Mouse (Mus musculus) CD4-positive, CD25-positive, alpha-beta regulatory T cell, adult 2 months (primary cell): ENCODE data around the gene Bckdha.

ENCODE experiments used
- DNase-seq: peaks from one replicate; pipeline ENCODE4 v3.0.0-alpha.2; 2012; ENCODE audit warnings: low read depth, low spot score

Bckdha gene

GRCm38 (mm10) chr7:25645074-25645473, 13.7 kb downstream of the Bckdha start:
- no peak for DNase-seq

GRCm38 (mm10) chr7:25644631-25645030, 14.2 kb downstream of the Bckdha start:
- DNase-seq: no peak

GRCm38 (mm10) chr7:25644136-25644535, 14.6 kb downstream of the Bckdha start:
- DNase-seq: peak; percentile 36

GRCm38 (mm10) chr7:25639754-25640153, 19.0 kb downstream of the Bckdha start:
- DNase-seq: no peak

DNA sequence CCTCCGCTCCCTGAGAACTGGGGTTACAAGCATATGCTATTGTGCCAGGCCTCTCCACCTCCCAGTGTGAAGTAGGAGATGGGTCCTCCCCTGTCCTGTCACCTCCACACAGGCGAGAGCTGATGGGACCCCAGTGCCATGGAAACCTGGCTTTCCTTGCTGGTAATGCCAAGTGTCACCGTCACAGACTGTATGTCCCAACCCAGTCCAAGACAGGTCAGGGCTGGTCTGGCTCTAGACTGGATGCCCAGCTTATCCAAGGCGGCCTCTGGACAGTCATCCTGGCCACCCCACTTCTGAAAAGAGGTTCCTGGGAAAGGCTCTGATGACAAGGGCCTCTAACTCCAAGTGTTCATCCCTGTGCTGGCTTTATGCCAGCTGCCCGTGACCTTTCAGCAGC, 21.7 kb downstream of the Bckdha start:
- no peak for DNase-seq

GRCm38 (mm10) chr7:25636373-25636772, 22.4 kb downstream of the Bckdha start:
- no peak for DNase-seq

- no peak for DNase-seq
Measured at GRCm38 (mm10) chr7:25632679-25633078, 26.1 kb downstream of the Bckdha start.

DNA sequence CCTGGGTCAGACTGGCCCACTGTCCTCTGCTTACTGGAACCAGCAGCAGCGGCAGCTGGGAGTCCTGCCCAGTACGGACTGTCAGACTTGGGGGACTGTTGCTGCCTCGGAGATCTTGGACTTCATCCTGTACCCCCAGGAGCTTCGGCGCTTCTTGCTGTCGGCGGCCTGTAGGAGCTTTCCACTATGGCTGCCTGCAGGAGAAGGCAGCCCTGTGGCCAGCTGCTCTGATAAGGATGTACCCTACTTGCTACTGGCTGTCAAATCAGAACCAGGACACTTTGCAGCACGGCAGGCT, 30.5 kb downstream of the Bckdha start:
- DNase-seq: no peak

- DNase-seq: peak; percentile 33
Measured at GRCm38 (mm10) chr7:25627431-25628322, 31.1 kb downstream of the Bckdha start.

- peak; percentile 30 for DNase-seq
Measured at GRCm38 (mm10) chr7:25626509-25627430, 32.0 kb downstream of the Bckdha start, which contains the start of gene B3gnt8. Gene B3gnt8 (plus strand): TSS chr7:25626654.

GRCm38 (mm10) chr7:25625594-25626250, 33.1 kb downstream of the Bckdha start:
- DNase-seq: peak; percentile 57

GRCm38 (mm10) chr7:25624851-25625250, 33.9 kb downstream of the Bckdha start:
- no peak for DNase-seq

GRCm38 (mm10) chr7:25623857-25624370, 34.9 kb downstream of the Bckdha start:
- no peak for DNase-seq

GRCm38 (mm10) chr7:25620751-25621150, 38.0 kb downstream of the Bckdha start:
- DNase-seq: no peak

DNA sequence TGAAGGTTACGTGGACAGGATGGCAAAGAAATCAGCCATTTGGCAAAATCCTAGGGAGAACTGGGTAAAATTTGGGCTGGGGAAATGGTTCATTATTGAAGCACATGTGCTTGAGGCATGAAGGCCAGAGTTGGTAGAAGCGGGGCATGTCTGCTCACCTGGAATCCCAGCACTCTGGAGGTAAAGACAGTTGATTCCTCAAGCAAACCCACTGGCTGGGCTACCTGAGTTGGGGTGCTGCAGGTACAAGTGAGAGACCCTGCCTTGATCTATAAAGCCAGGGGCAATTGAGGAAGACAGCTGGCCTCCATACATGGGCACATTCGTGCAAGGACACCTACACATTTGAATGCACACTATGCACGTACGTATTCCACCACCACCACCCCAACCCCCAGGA, 38.7 kb downstream of the Bckdha start:
- DNase-seq: no peak

- no peak for DNase-seq
Measured at GRCm38 (mm10) chr7:25619722-25619991, 39.1 kb downstream of the Bckdha start.

- DNase-seq: peak; percentile 97
Measured at GRCm38 (mm10) chr7:25618865-25619721, 39.7 kb downstream of the Bckdha start, which contains the start of gene Dmac2. Gene Dmac2 (plus strand): TSS chr7:25619414.

DNA sequence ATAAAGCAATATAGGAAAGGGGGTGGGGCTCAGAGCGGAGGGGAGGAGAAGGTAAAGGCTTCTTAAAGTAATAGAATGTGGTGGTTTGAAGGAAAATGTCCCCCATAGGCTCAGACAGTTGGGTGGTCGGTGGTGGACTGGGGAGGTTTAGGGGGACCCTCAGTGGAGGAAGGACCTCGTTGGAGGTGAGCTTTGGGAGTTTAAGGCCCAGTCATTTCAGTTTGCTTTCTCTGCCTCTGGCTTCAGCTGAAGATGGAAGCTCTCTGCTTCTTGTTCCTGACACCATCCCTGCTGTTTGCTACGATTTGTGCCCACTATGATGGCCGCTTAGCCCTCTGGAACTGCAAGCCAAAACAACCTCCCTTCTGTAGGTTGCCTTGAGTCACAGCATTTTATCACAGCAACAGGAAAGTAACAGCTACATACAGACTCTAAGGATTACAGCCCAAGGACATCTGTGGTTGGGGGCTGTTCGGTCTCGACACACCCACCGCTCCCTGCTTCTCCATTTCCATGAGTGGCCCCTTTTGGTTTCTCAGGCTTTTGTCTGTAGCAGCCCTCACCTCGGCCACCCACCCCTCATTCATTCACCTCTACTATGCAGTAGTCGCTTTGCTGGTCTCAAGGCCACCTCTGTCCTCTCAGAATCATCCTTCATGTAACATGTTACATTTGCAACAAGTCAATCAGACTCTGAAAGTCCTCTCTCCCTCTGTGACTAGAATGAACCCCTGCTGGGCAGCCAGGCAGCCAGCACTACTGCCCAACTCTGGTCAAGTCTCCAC, 41.2 kb downstream of the Bckdha start:
- no peak for DNase-seq

DNA sequence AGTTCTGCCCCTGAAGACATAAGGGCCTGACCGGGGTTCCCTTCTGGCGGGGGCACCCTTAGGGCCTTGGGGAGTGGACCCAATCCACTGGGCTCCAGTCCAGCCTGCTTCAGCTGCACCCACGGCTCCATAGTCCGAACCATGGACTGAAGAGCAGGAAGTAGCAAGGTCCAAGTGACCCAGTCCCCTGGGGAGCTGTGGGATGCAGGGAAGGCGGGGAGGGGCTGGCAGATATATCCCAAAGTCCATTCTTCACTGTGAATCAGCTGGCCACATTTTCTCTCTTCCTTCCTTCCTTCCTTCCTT, 43.1 kb downstream of the Bckdha start, which contains the start of gene Erich4:
Gene Erich4, minus strand, starts transcription at position 187 of the 306 bp plus-strand sequence.
- no peak for DNase-seq
